Mouse (Mus musculus) megakaryocyte, embryonic 14.5 days (primary cell): ENCODE data around the gene Nrm.

Experiments used
- FLI1 ChIP-seq: IDR thresholded peaks from 2 replicates; pipeline ENCODE4 v1.6.1; 2012; ENCODE audit warnings: low read length, inconsistent platforms, mixed read lengths
- GATA1 ChIP-seq: IDR thresholded peaks from 3 replicates; pipeline ENCODE4 v1.6.1; 2012; ENCODE audit warnings: mixed read lengths, low read length, inconsistent platforms, borderline replicate concordance

DNA sequence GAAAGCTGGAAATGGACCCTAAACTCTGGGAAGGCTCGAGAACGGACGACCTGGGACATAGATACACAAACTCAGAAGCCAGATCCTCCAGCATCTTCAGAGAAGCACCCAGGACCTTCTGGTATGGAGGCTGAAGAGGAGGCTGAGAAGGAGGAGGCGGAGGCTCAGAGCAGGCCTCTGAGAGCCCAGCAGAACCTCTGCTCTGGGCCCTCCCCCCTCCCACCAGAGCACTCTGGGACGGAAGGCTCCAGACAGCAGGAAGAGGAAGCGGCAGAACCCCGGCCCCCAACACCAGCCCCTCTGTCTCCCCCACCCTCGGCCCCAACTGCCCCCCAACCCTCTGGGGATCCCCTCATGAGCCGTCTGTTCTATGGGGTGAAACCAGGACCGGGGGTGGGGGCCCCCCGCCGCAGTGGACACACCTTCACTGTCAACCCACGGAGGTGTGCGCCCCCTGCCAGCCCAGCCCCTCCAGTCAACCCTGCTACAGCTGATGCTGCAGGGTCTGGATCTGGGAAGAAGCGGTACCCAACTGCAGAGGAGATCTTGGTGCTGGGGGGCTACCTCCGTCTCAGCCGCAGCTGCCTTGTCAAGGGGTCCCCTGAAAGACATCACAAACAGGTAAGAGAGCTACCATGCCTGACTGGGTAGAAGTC is 7.2 kb downstream of the Nrm start:
- TF ChIP-seq GATA1: no peak
- TF ChIP-seq FLI1: no peak
